Mouse (Mus musculus) C2C12 (cell line): ENCODE results near the gene Nlgn1.

Experiments
- CTCF ChIP-seq: IDR thresholded peaks from one replicate; pipeline ENCODE4 v1.5.1; 2011; ENCODE audit not compliant: control insufficient read depth, insufficient read depth, insufficient read length
- MAX ChIP-seq: IDR thresholded peaks from one replicate; pipeline ENCODE4 v1.6.1; 2011; ENCODE audit warnings: mild to moderate bottlenecking, control low read depth
- MYOG ChIP-seq: IDR thresholded peaks from one replicate; pipeline ENCODE4 v1.6.1; 2011; ENCODE audit not compliant: control insufficient read depth, insufficient read length; ENCODE audit errors: extremely low read depth

DNA sequence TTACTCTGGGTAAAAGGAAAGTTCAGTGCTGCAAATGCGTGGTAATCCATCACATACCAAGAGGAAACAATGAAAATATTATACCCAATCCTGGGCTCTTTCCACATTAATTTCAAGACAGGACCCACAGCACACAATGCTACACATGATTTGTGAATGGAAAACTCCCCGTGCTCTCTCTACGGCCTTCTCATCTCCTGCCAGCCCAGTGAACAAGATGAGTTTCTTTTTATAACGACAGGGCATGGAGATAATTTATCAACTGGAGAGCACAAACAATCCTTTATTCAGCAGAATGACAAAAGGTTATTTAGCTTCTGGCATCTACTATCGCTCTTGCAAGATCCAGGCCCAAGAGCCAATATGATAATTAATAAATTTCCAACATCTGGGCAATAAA is 116.0 kb downstream of the Nlgn1 start:
- TF ChIP-seq CTCF (no peak), MYOG (no peak), MAX (no peak)
